Mouse (Mus musculus) left cerebral cortex, adult 18-20 months (tissue): ENCODE results near the gene Slc7a10. TPM values are rescaled to one million over a fixed set of nuclear protein-coding genes. Genes with fewer than 3 reads are reported as not detected.

ENCODE experiments used
- DNase-seq, 2 experiments: peaks; one replicate each; pipeline ENCODE4 v3.0.0; 2021 to 2022; ENCODE audit warnings: low spot score in 2 of 2, mixed read lengths in 1 of 2
- long read RNA-seq, 2 experiments: library from polyadenylated mRNA; stranded (forward); transcript quantifications; one replicate each; pipeline ENCODE4 v2.0.0; 2021
- total RNA-seq, 2 experiments: library from RNA; stranded (reverse); gene quantifications; 2 replicates each; pipeline ENCODE4 v1.2.3; 2021

The Slc7a10 gene
- total RNA-seq = 10 to 100 TPM; 31.0 to 37.1 TPM
- long read RNA-seq, experiment 1, transcript Slc7a10-201 (11 exons, 1,953 nt) = major isoform, 63 of 104 reads
- long read RNA-seq, experiment 1, partial matches to known transcripts = 7 of 104 reads
- long read RNA-seq, experiment 1, other reads (novel, unspliced or antisense) = 34 of 104 reads
- long read RNA-seq, experiment 2, transcript Slc7a10-201 (11 exons, 1,953 nt) = major isoform, 50 of 78 reads
- long read RNA-seq, experiment 2, partial matches to known transcripts = 11 of 78 reads
- long read RNA-seq, experiment 2, other reads (novel, unspliced or antisense) = 17 of 78 reads

GRCm38 (mm10) chr7:35185889-35186569 lies at the start of gene Slc7a10:
TSS of gene Slc7a10 (plus strand) at chr7:35186385.
- DNase-seq = no peak

GRCm38 (mm10) chr7:35137524-35137923 lies 48.7 kb upstream of the Slc7a10 start:
- DNase-seq = no peak

- no peak for DNase-seq
Observed at GRCm38 (mm10) chr7:35138481-35138880, 47.7 kb upstream of the Slc7a10 start.

GRCm38 (mm10) chr7:35139880-35140279 lies 46.3 kb upstream of the Slc7a10 start:
- no peak for DNase-seq

GRCm38 (mm10) chr7:35141519-35141918 lies 44.7 kb upstream of the Slc7a10 start:
- DNase-seq = no peak

- DNase-seq = no peak
Observed at GRCm38 (mm10) chr7:35142522-35142921, 43.7 kb upstream of the Slc7a10 start.

GRCm38 (mm10) chr7:35143864-35144618 lies 42.1 kb upstream of the Slc7a10 start:
- DNase-seq = no peak

GRCm38 (mm10) chr7:35145068-35145467 lies 41.1 kb upstream of the Slc7a10 start:
- no peak for DNase-seq

GRCm38 (mm10) chr7:35146269-35146668 lies 39.9 kb upstream of the Slc7a10 start:
- DNase-seq = no peak

GRCm38 (mm10) chr7:35149616-35150433 lies 36.4 kb upstream of the Slc7a10 start:
- DNase-seq = no peak

- DNase-seq = no peak
Observed at GRCm38 (mm10) chr7:35150860-35151259, 35.3 kb upstream of the Slc7a10 start.

- no peak for DNase-seq
Observed at GRCm38 (mm10) chr7:35154449-35154848, 31.7 kb upstream of the Slc7a10 start.

- DNase-seq = no peak
Observed at GRCm38 (mm10) chr7:35156561-35157477, 29.4 kb upstream of the Slc7a10 start.

GRCm38 (mm10) chr7:35157512-35157911 lies 28.7 kb upstream of the Slc7a10 start:
- no peak for DNase-seq

- DNase-seq = no peak
Observed at GRCm38 (mm10) chr7:35162443-35162842, 23.7 kb upstream of the Slc7a10 start.

GRCm38 (mm10) chr7:35163600-35163999 lies 22.6 kb upstream of the Slc7a10 start:
- no peak for DNase-seq

GRCm38 (mm10) chr7:35164131-35164530 lies 22.1 kb upstream of the Slc7a10 start:
- no peak for DNase-seq

- no peak for DNase-seq
Observed at GRCm38 (mm10) chr7:35166988-35167387, 19.2 kb upstream of the Slc7a10 start.

GRCm38 (mm10) chr7:35167925-35168324 lies 18.3 kb upstream of the Slc7a10 start:
- DNase-seq = no peak

GRCm38 (mm10) chr7:35169341-35169740 lies 16.8 kb upstream of the Slc7a10 start:
- peak; percentile 85 to 93 for DNase-seq
